Mouse (Mus musculus) brain, embryonic 14.5 days (tissue): ENCODE measurements around the gene Ninj2.

Experiments
- CTCF ChIP-seq: fragments of 200-500 bp; IDR thresholded peaks from 2 replicates; pipeline ENCODE4 v1.5.1; 2012; ENCODE audit warnings: inconsistent platforms, mild to moderate bottlenecking, moderate library complexity, borderline replicate concordance; ENCODE audit not compliant: insufficient read depth, insufficient read length; ENCODE audit errors: extremely low read depth
- POLR2A ChIP-seq: fragments of 200-500 bp; IDR thresholded peaks from 2 replicates; pipeline ENCODE4 v1.6.1; 2012; ENCODE audit warnings: mild to moderate bottlenecking, inconsistent platforms, borderline replicate concordance; ENCODE audit not compliant: poor library complexity, insufficient read depth, insufficient read length, severe bottlenecking; ENCODE audit errors: extremely low read depth

DNA sequence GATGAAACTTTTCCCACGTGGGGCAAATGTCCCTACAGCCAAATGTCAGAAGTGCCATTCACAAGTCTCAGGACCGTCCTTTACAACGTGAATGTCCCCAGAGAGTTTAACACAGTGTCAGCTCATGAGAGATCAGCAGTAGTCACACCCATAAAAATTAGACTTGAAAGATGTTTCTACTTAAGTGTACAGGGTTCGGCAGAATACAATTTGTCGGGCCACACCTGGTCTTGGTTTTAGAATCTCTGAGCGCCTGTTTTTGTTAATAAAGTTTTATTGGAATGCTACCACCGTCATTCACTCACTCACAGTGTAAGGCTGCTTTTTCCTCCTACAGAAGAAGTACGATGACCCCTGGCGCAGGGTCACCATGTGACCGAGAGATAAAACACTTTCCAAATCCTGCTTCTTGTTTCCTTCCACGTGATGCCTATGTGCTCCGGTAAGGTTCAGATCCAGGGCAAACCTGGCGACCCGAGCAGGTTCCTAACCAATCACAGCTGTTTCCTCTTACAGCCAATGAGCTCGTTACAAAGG lies 2.4 kb upstream of the Ninj2 start:
- TF ChIP-seq POLR2A, result no peak
- no peak for TF ChIP-seq CTCF
